Mouse (Mus musculus): ENCODE data around the gene Mif4gd. TPM values are rescaled to one million over a fixed set of nuclear protein-coding genes. Genes with fewer than 3 reads are reported as not detected.
A peak's percentile ranks its signal among the peaks of the same experiment; 100 is the strongest.

Mif4gd gene
- total RNA-seq, 2 experiments from 2014 or later: 14.4 to 14.6 TPM

DNA sequence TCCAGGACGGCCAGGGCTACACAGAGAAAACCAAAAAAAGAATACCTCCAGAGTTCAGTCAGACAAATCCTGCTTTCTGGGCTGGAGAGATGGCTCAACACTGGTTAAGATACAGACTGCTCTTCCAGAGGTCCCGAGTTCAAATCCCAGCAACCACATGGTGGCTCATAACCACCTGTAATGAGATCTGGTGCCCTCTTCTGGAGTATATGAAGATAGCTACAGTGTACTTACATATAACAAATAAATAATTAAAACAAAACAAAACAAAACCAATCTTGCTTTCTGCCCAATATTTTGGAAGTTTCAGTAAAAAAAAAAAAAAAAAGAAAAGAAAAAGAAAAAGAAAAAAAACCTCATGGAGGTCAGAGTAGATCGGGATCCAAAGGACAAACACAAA is 17.6 kb downstream of the Mif4gd start:
- no peak for DNase-seq (ENCODE audit: extremely low spot score in 1 of 2, low spot score in 2 of 2)
- intact Hi-C loops (cut with DNase I): no loop called here

GRCm38 (mm10) chr11:115590526-115591075 is 22.2 kb downstream of the Mif4gd start:
- intact Hi-C loops (cut with DNase I): no loop called here
- no peak for DNase-seq (ENCODE audit: extremely low spot score in 1 of 2, low spot score in 2 of 2)

DNA sequence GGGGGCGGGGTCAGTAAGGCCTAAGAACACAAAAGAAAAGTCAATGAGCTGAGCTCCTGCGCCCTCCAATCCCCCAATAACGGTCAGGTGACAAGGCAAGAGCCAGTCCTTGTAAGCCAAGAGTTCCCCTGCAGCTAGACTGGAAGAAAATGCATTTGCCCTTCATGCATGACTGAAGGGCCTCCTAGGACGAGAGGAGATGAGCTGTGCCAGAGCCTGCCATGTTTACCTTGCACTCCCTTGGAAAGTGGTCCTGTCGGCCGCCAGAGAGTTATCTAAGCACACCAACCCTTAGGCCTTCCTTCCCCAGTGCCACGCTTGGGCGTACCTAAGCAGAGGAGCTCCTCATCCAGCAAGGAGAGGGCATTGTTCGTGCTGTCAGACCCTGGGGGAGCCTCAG is 24.8 kb downstream of the Mif4gd start:
- DNase-seq (ENCODE audit: extremely low spot score in 1 of 2, low spot score in 2 of 2): no peak
- intact Hi-C loops (cut with DNase I): no loop called here

DNA sequence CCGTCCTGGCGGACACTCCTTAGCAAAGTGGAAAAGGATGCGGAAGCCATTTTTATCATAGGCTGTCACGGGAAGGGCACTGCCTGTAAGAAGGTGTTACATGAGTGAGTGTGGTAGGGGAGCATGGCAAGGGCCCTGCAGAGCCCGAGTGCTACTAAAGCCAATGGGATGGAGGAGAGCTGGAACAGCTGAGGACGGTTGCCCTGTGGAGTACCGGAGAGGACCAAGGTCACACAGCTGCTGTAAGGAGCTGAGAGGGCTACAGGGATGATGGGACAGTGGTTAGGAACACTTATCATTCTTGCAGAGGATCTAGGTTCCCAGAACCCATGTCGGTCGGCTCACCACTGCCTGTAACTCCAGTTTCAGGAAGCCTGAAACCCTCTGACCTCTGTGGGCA is 26.4 kb downstream of the Mif4gd start:
- DNase-seq (ENCODE audit: extremely low spot score in 1 of 2, low spot score in 2 of 2): no peak
- intact Hi-C loops (cut with DNase I): no loop called here

GRCm38 (mm10) chr11:115585573-115586100 is 27.1 kb downstream of the Mif4gd start:
- intact Hi-C loops (cut with DNase I): no loop called here

DNA sequence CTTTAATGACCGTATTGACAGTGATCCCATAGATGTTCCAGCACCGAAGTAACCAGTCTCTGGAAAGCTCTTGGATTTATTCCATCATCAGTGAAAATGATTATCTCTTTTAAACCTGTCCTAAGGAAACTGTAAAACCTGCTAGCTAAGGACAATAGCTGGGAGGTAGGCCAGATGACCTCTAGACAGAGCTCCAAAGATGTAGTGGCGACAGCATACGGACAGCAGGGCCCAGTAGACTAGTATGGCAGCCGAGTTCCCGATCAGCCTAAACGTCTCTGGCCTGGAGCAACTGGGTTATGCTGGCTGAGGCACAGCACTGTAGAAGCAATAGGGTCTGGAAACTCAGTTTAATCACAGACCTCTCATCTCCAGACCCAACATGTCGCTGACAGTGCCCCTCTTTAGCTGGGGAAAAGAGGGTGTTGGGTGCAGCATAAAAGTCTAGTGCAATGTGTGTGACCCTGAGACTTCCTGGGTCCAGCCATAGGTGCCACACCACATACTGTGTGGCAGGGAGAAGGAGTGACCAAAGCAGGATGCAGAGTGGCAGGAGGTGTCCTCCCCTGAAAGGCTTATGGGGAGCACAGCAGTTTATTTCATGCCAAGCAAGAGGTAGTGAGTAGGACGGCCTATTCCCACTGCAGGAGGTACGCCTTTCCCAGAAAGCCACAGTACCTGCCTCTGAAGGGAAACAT is 28.2 kb downstream of the Mif4gd start:
- intact Hi-C loops (cut with DNase I): no loop called here

More at GRCm38 (mm10) chr11:115585573-115586100, 27.1 kb downstream of the Mif4gd start:
- DNase-seq (ENCODE audit: extremely low spot score in 1 of 2, low spot score in 2 of 2): no peak

DNA sequence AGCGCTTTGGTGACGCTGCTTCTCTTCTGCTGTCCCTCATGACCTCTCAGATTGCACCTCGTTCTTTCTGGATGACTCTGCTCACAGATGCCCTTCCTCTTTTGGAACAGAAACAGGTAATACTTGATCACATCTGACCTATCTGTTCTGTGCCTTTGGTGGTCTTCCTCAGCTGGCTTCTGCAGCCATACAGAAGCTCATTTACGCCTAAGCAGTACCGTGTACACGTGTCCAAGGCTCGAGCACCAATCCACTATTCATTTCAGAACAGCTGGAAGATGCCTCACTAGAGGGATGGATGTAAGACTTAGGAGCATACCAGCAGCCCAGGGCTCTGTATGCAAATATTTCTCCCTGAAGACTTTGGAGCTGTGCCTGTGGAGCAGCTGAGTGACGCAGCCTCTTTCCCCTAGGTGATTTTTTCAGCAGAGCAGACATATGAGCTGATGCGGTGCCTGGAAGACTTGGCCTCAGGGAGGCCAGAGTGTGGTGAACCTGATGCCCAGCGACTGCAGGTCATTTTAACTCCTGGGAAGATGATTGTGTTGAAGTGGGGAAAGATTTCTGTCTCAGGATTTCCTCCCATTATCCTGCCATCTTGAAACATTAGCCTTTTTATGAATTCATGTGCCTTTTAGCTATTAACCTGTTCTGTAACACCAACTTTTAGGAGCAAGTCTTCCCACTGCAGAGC is 29.7 kb downstream of the Mif4gd start:
- no peak for DNase-seq (ENCODE audit: extremely low spot score in 1 of 2, low spot score in 2 of 2)
- intact Hi-C loops (cut with DNase I): no loop called here

More for the DNA sequence above, 28.2 kb downstream of the Mif4gd start:
- no peak for DNase-seq (ENCODE audit: extremely low spot score in 1 of 2, low spot score in 2 of 2)

DNA sequence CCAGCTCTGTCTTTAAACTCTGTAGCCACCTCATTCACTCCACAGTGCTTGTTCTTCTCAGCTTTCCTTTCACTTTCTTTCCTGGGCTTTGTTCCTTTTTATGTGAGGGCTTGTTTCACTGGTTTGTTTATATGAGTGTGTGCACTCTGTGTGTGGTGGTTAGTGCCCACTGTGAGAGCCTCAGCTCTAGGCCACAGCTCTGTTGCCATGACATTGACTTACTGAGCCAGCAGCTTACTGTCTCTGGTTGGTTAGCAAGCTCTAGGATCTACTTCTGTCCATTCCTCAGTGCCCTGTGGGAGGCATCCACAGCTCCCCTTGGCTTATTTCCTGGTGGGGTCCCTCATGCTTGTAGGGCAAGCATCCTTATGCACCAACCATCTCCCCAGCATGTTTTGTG is 33.7 kb downstream of the Mif4gd start:
- intact Hi-C loops (cut with DNase I): no loop called here
- no peak for DNase-seq (ENCODE audit: extremely low spot score in 1 of 2, low spot score in 2 of 2)

- DNase-seq (ENCODE audit: extremely low spot score in 1 of 2, low spot score in 2 of 2): no peak
- intact Hi-C loops (cut with DNase I): no loop called here
These were observed 47.8 kb downstream of the Mif4gd start for GRCm38 (mm10) chr11:115564961-115565360.

GRCm38 (mm10) chr11:115564064-115564809 is 48.5 kb downstream of the Mif4gd start, which contains the start of gene Nup85:
TSS of gene Nup85 (plus strand) at chr11:115564434.
- intact Hi-C loops (cut with DNase I): no loop called here
- DNase-seq (ENCODE audit: extremely low spot score in 1 of 2, low spot score in 2 of 2): peak; percentile 93 to 97

DNA sequence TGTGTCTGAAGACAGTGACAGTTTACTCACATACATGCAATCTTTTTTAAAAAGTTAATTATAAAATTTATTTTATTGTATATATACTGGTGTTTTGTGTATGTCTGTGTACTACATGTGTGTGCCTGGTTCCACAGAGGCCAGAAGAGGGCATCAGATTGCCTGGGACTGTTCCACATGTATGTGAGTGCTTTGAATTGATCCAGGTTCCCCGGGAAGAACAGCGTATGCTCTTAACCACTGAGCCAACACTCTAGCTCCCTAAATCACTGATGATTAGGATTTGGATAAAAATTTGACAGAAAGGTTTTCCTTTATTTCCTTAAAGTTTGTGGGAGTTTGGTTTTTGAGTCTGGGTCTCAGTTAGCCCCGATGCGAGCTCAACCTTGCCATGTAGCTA is 49.4 kb downstream of the Mif4gd start:
- intact Hi-C loops (cut with DNase I): no loop called here
- DNase-seq (ENCODE audit: extremely low spot score in 1 of 2, low spot score in 2 of 2): no peak

Other genes with a start within 250 kb of the Mif4gd start
- 10 to 100 TPM; 77.5 to 81.7 TPM for gene Hid1, start 245.2 kb downstream of the Mif4gd start, total RNA-seq (2021)
- gene Cdr2l, start 231.1 kb downstream of the Mif4gd start, total RNA-seq (2021): 10 to 100 TPM; 15.2 to 17.2 TPM
- 10 to 100 TPM; 96.2 to 98.8 TPM for gene Mrpl58, start 209.2 kb downstream of the Mif4gd start, total RNA-seq (2021)
- gene Atp5h, start 193.0 kb downstream of the Mif4gd start, total RNA-seq (2021): 100 to 1,000 TPM; 399 to 414 TPM
- gene Kctd2, start 192.8 kb downstream of the Mif4gd start, total RNA-seq (2021): 10 to 100 TPM; 54.3 to 55.7 TPM
- gene Trim80, start 172.4 kb downstream of the Mif4gd start, total RNA-seq (2021): under 1 TPM in 1 of 2 experiments, not detected in 1; 0.24 TPM
- gene Slc16a5, start 150.5 kb downstream of the Mif4gd start, total RNA-seq (2021): not detected
- gene Armc7, start 137.3 kb downstream of the Mif4gd start, total RNA-seq (2021): 1 to 10 TPM; 9.0 to 9.2 TPM
- 10 to 100 TPM; 78.6 to 80.8 TPM for gene Nt5c, start 121.1 kb downstream of the Mif4gd start, total RNA-seq (2021)
- 100 to 1,000 TPM; 312 to 341 TPM for gene Jpt1, start 98.6 kb downstream of the Mif4gd start, total RNA-seq (2021)
- gene Sumo2, start 76.7 kb downstream of the Mif4gd start, total RNA-seq (2021): 100 to 1,000 TPM; 396 to 399 TPM
- 10 to 100 TPM; 43.9 to 51.2 TPM for gene Nup85, start 48.5 kb downstream of the Mif4gd start, total RNA-seq (2021)
- 10 to 100 TPM; 52.7 to 58.7 TPM for gene Mrps7, start 9.0 kb downstream of the Mif4gd start, total RNA-seq (2021)
- gene Gga3, start 8.9 kb downstream of the Mif4gd start, total RNA-seq (2021): 10 to 100 TPM; 51.4 to 65.1 TPM
- 10 to 100 TPM; 55.0 to 59.7 TPM for gene Slc25a19, start 15.3 kb upstream of the Mif4gd start, total RNA-seq (2021)
- gene Grb2, start 95.6 kb upstream of the Mif4gd start, total RNA-seq (2021): 100 to 1,000 TPM; 183 to 193 TPM
- gene Tmem94, start 152.5 kb upstream of the Mif4gd start, total RNA-seq (2021): 10 to 100 TPM; 37.7 to 40.0 TPM
- gene Caskin2, start 200.7 kb upstream of the Mif4gd start, total RNA-seq (2021): 10 to 100 TPM; 15.7 to 17.7 TPM
- 10 to 100 TPM; 13.9 to 14.2 TPM for gene Tsen54, start 201.8 kb upstream of the Mif4gd start, total RNA-seq (2021)
- gene Llgl2, start 211.1 kb upstream of the Mif4gd start, total RNA-seq (2021): 1 to 10 TPM in 1 of 2 experiments, under 1 TPM in 1; 0.63 to 1.6 TPM
- gene Myo15b, start 245.4 kb upstream of the Mif4gd start, total RNA-seq (2021): under 1 TPM; 0.17 to 0.93 TPM